Mouse (Mus musculus) liver, adult 2 months (tissue): ENCODE measurements around the gene Tmem128. TPM values are rescaled to one million over a fixed set of nuclear protein-coding genes. Genes with fewer than 3 reads are reported as not detected.

ENCODE experiments used
- DNase-seq: peaks from one replicate; pipeline ENCODE4 v3.0.0-alpha.2; 2011; ENCODE audit warnings: low read depth, low spot score; ENCODE audit errors: extremely low read depth
- H3K27ac ChIP-seq: fragments of 200-500 bp; replicated peaks from 2 replicates; pipeline ENCODE4 v1.5.1; 2012; ENCODE audit warnings: low read depth, mild to moderate bottlenecking, control low read depth, inconsistent platforms, low read length; ENCODE audit not compliant: insufficient read depth
- H3K27me3 ChIP-seq: fragments of 200-500 bp; 2 replicates; pipeline ENCODE4 v1.6.1; 2012; ENCODE audit warnings: mild to moderate bottlenecking, moderate library complexity, low read length, inconsistent platforms; ENCODE audit not compliant: control insufficient read depth, insufficient read depth
- H3K36me3 ChIP-seq: fragments of 200-500 bp; 2 replicates; pipeline ENCODE4 v1.6.1; 2012; ENCODE audit warnings: low read length, inconsistent platforms; ENCODE audit not compliant: control insufficient read depth, insufficient read depth
- H3K4me1 ChIP-seq: fragments of 200-500 bp; 2 replicates; pipeline ENCODE4 v1.6.1; 2011; ENCODE audit warnings: low read length; ENCODE audit not compliant: control insufficient read depth, insufficient read depth
- H3K4me3 ChIP-seq: fragments of 200-500 bp; 2 replicates; pipeline ENCODE4 v1.5.1; 2011; ENCODE audit warnings: low read depth, mild to moderate bottlenecking, control low read depth, low read length, moderate library complexity; ENCODE audit not compliant: insufficient read depth
- H3K79me2 ChIP-seq: fragments of 200-500 bp; 2 replicates; pipeline ENCODE4 v1.6.1; 2012; ENCODE audit warnings: inconsistent platforms, mild to moderate bottlenecking, low read length, moderate library complexity; ENCODE audit not compliant: control insufficient read depth, insufficient read depth
- H3K9ac ChIP-seq: fragments of 200-500 bp; 2 replicates; pipeline ENCODE4 v1.6.1; 2012; ENCODE audit warnings: low read depth, mild to moderate bottlenecking, control low read depth, inconsistent platforms, low read length
- CTCF ChIP-seq: fragments of 200-500 bp; IDR thresholded peaks from 2 replicates; pipeline ENCODE4 v1.5.1; 2011; ENCODE audit warnings: low read depth, low read length, control low read depth
- POLR2A ChIP-seq: fragments of 200-500 bp; IDR thresholded peaks from 2 replicates; pipeline ENCODE4 v1.6.1; 2011; ENCODE audit warnings: low read length, control low read depth; ENCODE audit not compliant: insufficient read depth; ENCODE audit errors: extremely low read depth
- WGBS: fragments of 180-500 bp; shearing (Covaris S2); methylation state at CpG from one replicate; pipeline ENCODE4 v1.1.7; 2018; 5-methylcytosine and 5-hydroxymethylcytosine counted together
- polyA plus RNA-seq: library from polyadenylated mRNA; depleted of rRNA; stranded (reverse); fragments of >200 nt; gene quantifications from 2 replicates; pipeline ENCODE4 v1.2.3, GENCODE M21; 2012
- total RNA-seq: library from RNA; depleted of rRNA; stranded (reverse); fragments of >200 nt; gene quantifications from 2 replicates; pipeline ENCODE4 v1.2.3, GENCODE M21; 2014

Tmem128 gene
- total and polyA plus RNA-seq, 2 experiments, result 17.8 to 34.8 TPM

- Histone ChIP-seq H3K27ac (no peak overlapping the region), H3K36me3 (no peaks in the 10 kb centered on the region), H3K27me3 (no peaks in the 10 kb centered on the region; the same call in 1 of the 2 replicates), H3K9ac (no peak overlapping the region), H3K79me2 (no peaks in the 10 kb centered on the region), H3K4me3 (no peak overlapping the region), H3K4me1 (0 out of 2 replicates have a peak, but pooled peaks cover 1% of the 10 kb centered on the region)
- no peak for TF ChIP-seq CTCF
- no peak for TF ChIP-seq POLR2A
- no peak for DNase-seq
- 63% methylated on average over 3 of the region's 3 CpGs for WGBS
Observed at GRCm38 (mm10) chr5:38255644-38256043, 4.3 kb upstream of the Tmem128 start.

DNA sequence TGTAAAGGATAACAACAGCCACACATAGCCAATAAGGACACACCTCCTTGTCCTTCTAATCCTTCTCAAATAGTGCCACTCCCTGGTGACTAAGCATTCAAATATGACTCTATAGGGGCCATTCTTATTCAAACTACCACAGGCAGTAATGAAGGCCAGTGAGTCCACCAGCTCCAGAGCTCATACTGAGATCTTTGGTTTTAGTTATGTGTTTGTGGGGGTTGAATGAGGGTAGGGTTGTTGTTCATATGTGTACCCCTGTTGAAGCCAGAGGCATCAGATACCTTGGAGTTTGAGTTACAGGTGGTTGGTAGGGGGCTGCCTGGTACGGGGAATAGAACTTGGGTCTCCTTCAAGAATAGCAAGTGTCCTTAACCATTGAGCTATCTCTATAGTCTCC lies 3.4 kb upstream of the Tmem128 start:
- Histone ChIP-seq H3K27me3 (no peaks in the 10 kb centered on the region; the same call in 1 of the 2 replicates), H3K4me1 (0 out of 2 replicates have a peak, but pooled peaks cover 1% of the 10 kb centered on the region), H3K9ac (no peak overlapping the region), H3K4me3 (no peak overlapping the region), H3K36me3 (no peaks in the 10 kb centered on the region), H3K79me2 (no peaks in the 10 kb centered on the region), H3K27ac (no peak overlapping the region)
- no peak for DNase-seq
- WGBS, result 96% methylated on average over 1 of the region's 1 CpGs
- TF ChIP-seq POLR2A (no peak), CTCF (no peak)

- Histone ChIP-seq H3K79me2 (no peaks in the 10 kb centered on the region), H3K27me3 (no peaks in the 10 kb centered on the region; the same call in 1 of the 2 replicates), H3K27ac (no peak overlapping the region), H3K36me3 (peaks cover 6% of the 10 kb centered on the region; the same call in 1 of the 2 replicates), H3K9ac (no peak overlapping the region), H3K4me3 (no peak overlapping the region), H3K4me1 (0 out of 2 replicates have a peak, but pooled peaks cover 1% of the 10 kb centered on the region)
- 91% methylated on average over 8 of the region's 8 CpGs for WGBS
- no peak for TF ChIP-seq CTCF
- no peak for TF ChIP-seq POLR2A
- DNase-seq, result no peak
Observed at GRCm38 (mm10) chr5:38258034-38258772, 1.8 kb upstream of the Tmem128 start.

DNA sequence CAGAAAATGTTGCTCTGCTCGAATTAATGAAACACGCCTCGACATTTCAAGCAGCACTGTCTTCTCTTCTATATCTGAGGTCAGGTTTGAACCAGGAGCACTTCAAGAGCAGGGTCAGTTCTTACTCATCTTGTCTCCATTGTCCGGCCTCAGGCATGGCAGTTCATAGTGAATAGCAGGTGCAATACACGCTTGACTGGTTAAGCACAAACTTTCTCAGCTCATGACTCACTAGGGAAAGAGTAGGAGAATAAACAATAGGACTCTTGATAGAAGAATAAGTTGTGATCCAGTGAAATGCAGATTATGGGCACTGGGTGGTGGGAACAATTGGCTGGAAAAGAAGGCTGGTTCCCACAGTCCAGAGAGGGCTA lies 1.2 kb upstream of the Tmem128 start:
- H3K79me2 ChIP-seq, result no peaks in the 10 kb centered on the region
- H3K4me1 ChIP-seq, result 0 out of 2 replicates have a peak, but pooled peaks cover 1% of the 10 kb centered on the region
- 95% methylated on average over 5 of the region's 5 CpGs for WGBS
- H3K4me3 ChIP-seq, result no peak overlapping the region
- no peak for DNase-seq
- H3K36me3 ChIP-seq, result peaks cover 11% of the 10 kb centered on the region; the same call in 1 of the 2 replicates
- H3K27ac ChIP-seq, result no peak overlapping the region
- H3K27me3 ChIP-seq, result no peaks in the 10 kb centered on the region; the same call in 1 of the 2 replicates
- TF ChIP-seq POLR2A (no peak), CTCF (no peak)
- no peak overlapping the region for H3K9ac ChIP-seq

- DNase-seq, result no peak
- TF ChIP-seq POLR2A, result no peak
- no peak for TF ChIP-seq CTCF
- Histone ChIP-seq H3K79me2 (no peaks in the 10 kb centered on the region), H3K9ac (peak overlapping the region; percentile 68), H3K4me1 (0 out of 2 replicates have a peak, but pooled peaks cover 1% of the 10 kb centered on the region), H3K27me3 (no peaks in the 10 kb centered on the region; the same call in 1 of the 2 replicates), H3K4me3 (peak overlapping the region; percentile 89), H3K27ac (peak overlapping the region; percentile 50), H3K36me3 (peaks cover 13% of the 10 kb centered on the region; the same call in 1 of the 2 replicates)
- 40% methylated on average over 9 of the region's 9 CpGs for WGBS
Observed at GRCm38 (mm10) chr5:38259455-38260106, 404 bp upstream of the Tmem128 start.

DNA sequence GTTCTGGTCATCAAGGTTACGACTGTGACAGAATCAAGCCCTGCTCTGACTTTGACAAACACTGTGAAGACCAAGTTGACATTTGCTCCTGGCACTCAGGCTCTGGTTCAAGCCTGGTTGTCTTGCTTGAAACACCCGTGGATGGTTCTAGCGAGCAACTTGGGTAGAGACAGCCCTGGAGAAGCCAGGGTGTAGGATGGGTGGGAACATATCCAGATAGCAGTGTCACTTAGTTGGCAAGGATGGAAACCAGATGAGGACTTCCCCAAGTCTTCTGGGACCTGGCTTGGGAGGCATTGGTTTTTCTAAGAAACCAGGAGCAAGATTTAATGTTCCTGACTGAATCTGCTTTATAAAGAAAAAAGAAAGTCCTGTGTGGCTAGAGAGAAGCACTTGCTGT lies 11.0 kb downstream of the Tmem128 start:
- no peak overlapping the region for H3K27ac ChIP-seq
- no peaks in the 10 kb centered on the region for H3K4me1 ChIP-seq
- 92% methylated on average over 3 of the region's 3 CpGs for WGBS
- H3K79me2 ChIP-seq, result no peaks in the 10 kb centered on the region
- TF ChIP-seq POLR2A (no peak), CTCF (no peak)
- H3K27me3 ChIP-seq, result peaks cover 3% of the 10 kb centered on the region; the same call in 1 of the 2 replicates
- H3K4me3 ChIP-seq, result no peak overlapping the region
- peaks cover 23% of the 10 kb centered on the region; the same call in 1 of the 2 replicates for H3K36me3 ChIP-seq
- no peak overlapping the region for H3K9ac ChIP-seq
- DNase-seq, result no peak
